ENCODE assay signal across 8 mouse cellular contexts in the genomic region with DNA sequence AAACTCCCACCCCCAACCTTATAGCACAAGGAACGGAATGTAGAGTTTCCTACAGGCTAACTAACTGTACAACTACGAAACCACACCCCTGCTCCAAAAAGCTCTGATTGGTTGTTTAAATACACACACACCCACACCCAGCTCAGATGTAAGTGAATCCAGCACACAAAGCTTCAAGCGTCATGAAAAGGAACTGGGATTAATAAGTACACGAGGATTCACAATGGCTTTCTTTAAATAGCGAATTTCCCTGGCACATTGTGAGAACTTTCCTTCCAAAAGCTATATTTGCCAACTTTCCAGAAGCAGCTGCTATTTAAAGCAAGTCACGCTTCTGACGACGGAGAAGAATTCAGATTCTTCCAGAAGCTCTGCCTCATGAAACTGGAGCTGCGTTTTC. TPM values are rescaled to one million over a fixed set of nuclear protein-coding genes. Genes with fewer than 3 reads are reported as not detected.
DNase-seq lines count a peak whose midpoint lies in the region; ATAC-seq and TF ChIP-seq lines count a peak whose summit lies in the region.
"Had no signal": no experiment of that assay in that cellular context is flagged by ENCODE, and none has a peak within 500 bp of the region (broad histone marks: within the 10 kb centered on the region; RNA-seq: fewer than 3 reads in every experiment).

No protein-coding gene starts in this region.

- H3K27me3 ChIP-seq in lung, embryonic 14.5 days (ENCODE audit: insufficient read depth, low read length), result peaks cover 7% of the 10 kb centered on the region; the same call in 1 of the 2 replicates
- no peaks in the 10 kb centered on the region for H3K27me3 ChIP-seq in erythroblast, embryonic 14.5 days (ENCODE audit: control insufficient read depth)
- no peaks in the 10 kb centered on the region for H3K27me3 ChIP-seq in heart, embryonic 14.5 days (ENCODE audit: control insufficient read depth, insufficient read depth, low read length)
- H3K27me3 ChIP-seq in myocyte (ENCODE audit: control insufficient read depth, insufficient read depth, insufficient read length), result peaks cover 8% of the 10 kb centered on the region

- no peak overlapping the region for H3K27ac ChIP-seq in lung, embryonic 14.5 days (ENCODE audit: low read depth)
- peak overlapping the region in 1 of 2 experiments; percentile 39; a peak in 1 of 4 replicates for H3K27ac ChIP-seq in heart, embryonic 14.5 days (replicated peaks in 1 of 2; ENCODE audit: control insufficient read depth in 1 of 2, insufficient read depth in 1 of 2, low read depth in 2 of 2, low read length in 2 of 2)
- H3K27ac ChIP-seq: limb, embryonic 12.5 days had no signal

- WGBS in lung, embryonic 14.5 days, result 45% methylated on average over 9 of the region's 9 CpGs
- WGBS in heart, embryonic 14.5 days, result 30% methylated on average over 9 of the region's 9 CpGs

- TF ChIP-seq CTCF in lung, embryonic 14.5 days (IDR thresholded peaks at IDR 0.05; ENCODE audit: low read depth), result no peak

- H3K9me3 ChIP-seq in lung, embryonic 14.5 days (ENCODE audit: low read depth, low read length), result no peaks in the 10 kb centered on the region
- H3K9me3 ChIP-seq in erythroblast, embryonic 14.5 days (ENCODE audit: control insufficient read depth, low read length), result peaks cover 2% of the 10 kb centered on the region; the same call in 1 of the 2 replicates
- H3K9me3 ChIP-seq in heart, embryonic 14.5 days (ENCODE audit: control insufficient read depth, low read length), result no peaks in the 10 kb centered on the region
- H3K9me3 ChIP-seq: limb, embryonic 12.5 days had no signal

- no peak overlapping the region for H3K9ac ChIP-seq in lung, embryonic 14.5 days
- no peak overlapping the region for H3K9ac ChIP-seq in heart, embryonic 14.5 days (ENCODE audit: low read length)
- H3K9ac ChIP-seq: limb, embryonic 12.5 days had no signal

- DNase-seq in lung, embryonic 14.5 days, result peak; percentile 40
- no peak for DNase-seq in lung, postnatal 14 days
- no peak for DNase-seq in T-cell, adult 2 months (ENCODE audit: low spot score)
- no peak for DNase-seq in spleen, postnatal 4 days (ENCODE audit: low spot score in 2 of 2)

- no peak overlapping the region for H3K4me2 ChIP-seq in lung, embryonic 14.5 days
- H3K4me2 ChIP-seq in heart, embryonic 14.5 days (ENCODE audit: low read length), result peak overlapping the region; percentile 34
- peak overlapping the region; percentile 49 for H3K4me2 ChIP-seq in myocyte (ENCODE audit: low read depth)
- H3K4me2 ChIP-seq: limb, embryonic 12.5 days had no signal

- no peak for ATAC-seq in lung, embryonic 14.5 days (ENCODE audit: insufficient read depth)
- no peak for ATAC-seq in heart, embryonic 14.5 days (ENCODE audit: insufficient number of reproducible peaks, insufficient read depth, low FRiP score, low read depth)

- H3K4me1 ChIP-seq in lung, embryonic 14.5 days (ENCODE audit: insufficient read depth), result peaks cover 1% of the 10 kb centered on the region; the same call in 1 of the 2 replicates
- H3K4me1 ChIP-seq in erythroblast, embryonic 14.5 days (ENCODE audit: control insufficient read depth), result peaks cover 84% of the 10 kb centered on the region
- H3K4me1 ChIP-seq in heart, embryonic 14.5 days (ENCODE audit: control insufficient read depth in 2 of 2, insufficient read depth in 2 of 2, low read length in 2 of 2), result peaks cover 13 to 22% of the 10 kb centered on the region in 2 experiments

- TF ChIP-seq POLR2A in myocyte (IDR thresholded peaks at IDR 0.05; ENCODE audit: insufficient read length, low read depth), result no peak

- no peak overlapping the region for H3K4me3 ChIP-seq in lung, embryonic 14.5 days (ENCODE audit: low read depth, low read length)
- peak overlapping the region; percentile 21 for H3K4me3 ChIP-seq in erythroblast, embryonic 14.5 days (replicated peaks)
- H3K4me3 ChIP-seq in heart, embryonic 14.5 days (ENCODE audit: control insufficient read depth in 1 of 2, insufficient read depth in 1 of 2, low read depth in 1 of 2, low read length in 2 of 2), result 0 out of 4 replicates have a peak overlapping the region, but pooled peaks of 1 of the 2 experiments have one; percentile 1
- H3K4me3 ChIP-seq in myocyte, result no peak overlapping the region
- H3K4me3 ChIP-seq: limb, embryonic 12.5 days had no signal

- no peaks in the 10 kb centered on the region for H3K36me3 ChIP-seq in lung, embryonic 14.5 days (ENCODE audit: insufficient read depth)
- H3K36me3 ChIP-seq in erythroblast, embryonic 14.5 days (ENCODE audit: control insufficient read depth), result peaks cover 59% of the 10 kb centered on the region
- H3K36me3 ChIP-seq in heart, embryonic 14.5 days (ENCODE audit: control insufficient read depth, insufficient read depth, low read length), result no peaks in the 10 kb centered on the region
- H3K36me3 ChIP-seq in myocyte (ENCODE audit: control insufficient read depth, insufficient read depth), result no peaks in the 10 kb centered on the region
- H3K36me3 ChIP-seq: limb, embryonic 12.5 days had no signal

- H3K79me2 ChIP-seq in myocyte (ENCODE audit: control insufficient read depth, insufficient read depth), result no peaks in the 10 kb centered on the region

- H3ac ChIP-seq in myocyte (ENCODE audit: control insufficient read depth, insufficient read length), result no peak overlapping the region

TF ChIP-seq in myocyte, 11 proteins besides CTCF, POLR2A, EP300 and RAD21:
- TF ChIP-seq MYOD1 (IDR thresholded peaks at IDR 0.05; ENCODE audit: control insufficient read depth in 1 of 3, insufficient read length in 2 of 3, low read depth in 2 of 3) (no peak), SRF (IDR thresholded peaks at IDR 0.05; ENCODE audit: control insufficient read depth, insufficient read length, low read depth) (no peak), POLR2AphosphoS2 (IDR thresholded peaks at IDR 0.05; ENCODE audit: insufficient read length, low read depth) (no peak), MYOG (IDR thresholded peaks at IDR 0.05; ENCODE audit: control insufficient read depth in 1 of 3, insufficient read depth in 1 of 3, insufficient read length in 2 of 3, low read depth in 2 of 3) (no peak), E2F4 (IDR thresholded peaks at IDR 0.05; ENCODE audit: insufficient read depth) (no peak), USF1 (IDR thresholded peaks at IDR 0.05; ENCODE audit: low read depth) (no peak), MAX (IDR thresholded peaks at IDR 0.05; ENCODE audit: low read depth) (no peak), CEBPB (IDR thresholded peaks at IDR 0.05; ENCODE audit: insufficient read depth, poor library complexity, severe bottlenecking) (no peak), TCF3 (IDR thresholded peaks at IDR 0.05; ENCODE audit: insufficient read length, low read depth) (no peak), REST (IDR thresholded peaks at IDR 0.05; ENCODE audit: insufficient read depth, insufficient read length) (no peak), TCF12 (IDR thresholded peaks at IDR 0.05; ENCODE audit: insufficient read depth, poor library complexity, severe bottlenecking) (no peak)

RNA-seq across cellular contexts. Expression of a gene that starts 5.0 kb away (rescaled TPM):
- polyA plus RNA-seq in lung, embryonic 14.5 days (2014; fragmentation: Nextera tagmentation; extraction: Ambion mirVana), result 5.3 and 5.9 TPM in 2 replicates
- polyA plus RNA-seq in erythroblast, embryonic 14.5 days (2012), result 1.8 and 2.1 TPM in 2 replicates
- 8.4 and 11.6 TPM in 2 replicates for polyA plus RNA-seq in heart, embryonic 14.5 days (2014; fragmentation: Nextera tagmentation; extraction: Ambion mirVana)
- not detected for polyA plus RNA-seq in myocyte (2012; fragmentation: generic; extraction: Trizol)

RNA-seq across cellular contexts. Expression of a gene that starts 25.9 kb away (rescaled TPM):
- polyA plus RNA-seq in lung, embryonic 14.5 days (2014; fragmentation: Nextera tagmentation; extraction: Ambion mirVana), result not detected in 2 replicates
- not detected in 2 replicates for polyA plus RNA-seq in erythroblast, embryonic 14.5 days (2012)
- not detected in 2 replicates for polyA plus RNA-seq in heart, embryonic 14.5 days (2014; fragmentation: Nextera tagmentation; extraction: Ambion mirVana)
- polyA plus RNA-seq in myocyte (2012; fragmentation: generic; extraction: Trizol), result not detected
- polyA plus RNA-seq: limb, embryonic 12.5 days had no signal

RNA-seq across cellular contexts. Expression of a gene that starts 54.9 kb away (rescaled TPM):
- 48.2 and 51.0 TPM in 2 replicates for polyA plus RNA-seq in lung, embryonic 14.5 days (2014; fragmentation: Nextera tagmentation; extraction: Ambion mirVana)
- 3.2 and 3.3 TPM in 2 replicates for polyA plus RNA-seq in erythroblast, embryonic 14.5 days (2012)
- 26.6 and 27.4 TPM in 2 replicates for polyA plus RNA-seq in heart, embryonic 14.5 days (2014; fragmentation: Nextera tagmentation; extraction: Ambion mirVana)
- polyA plus RNA-seq in myocyte (2012; fragmentation: generic; extraction: Trizol), result 31.4 TPM
